Comparison of ENCODE assay signal across 15 mouse cellular contexts in genomic region chr9:91414007-91414661, GRCm38 (mm10). TPM values are rescaled to one million over a fixed set of nuclear protein-coding genes. Genes with fewer than 3 reads are reported as not detected.
DNase-seq lines count a peak whose midpoint lies in the region; ATAC-seq and TF ChIP-seq lines count a peak whose summit lies in the region.
"Had no signal": no experiment of that assay in that cellular context is flagged by ENCODE, and none has a peak within 500 bp of the region (broad histone marks: within the 10 kb centered on the region; RNA-seq: fewer than 3 reads in every experiment).

No protein-coding gene starts in this region.

- ATAC-seq in forebrain, postnatal 0 days, result peak; percentile 90
- ATAC-seq in midbrain, embryonic 11.5 days (ENCODE audit: low FRiP score), result peak; percentile 86
- peak; percentile 85 for ATAC-seq in neural tube, embryonic 15.5 days (ENCODE audit: low FRiP score)
- ATAC-seq in erythroblast, adult 5-6 weeks (replicated peaks; ENCODE audit: low FRiP score, poor library complexity, severe bottlenecking), result no peak
- ATAC-seq in heart, embryonic 11.5 days (replicated peaks; ENCODE audit: insufficient number of reproducible peaks, low FRiP score, low TSS enrichment), result no peak

- 3% methylated on average over 12 of the region's 12 CpGs for WGBS in forebrain, postnatal 0 days
- WGBS in midbrain, embryonic 11.5 days, result 0% methylated on average over 12 of the region's 12 CpGs
- WGBS in neural tube, embryonic 15.5 days, result 1% methylated on average over 12 of the region's 12 CpGs
- 1% methylated on average over 12 of the region's 12 CpGs for WGBS in heart, embryonic 11.5 days (ENCODE audit: insufficient replicate concordance)

- no peaks in the 10 kb centered on the region for H3K4me1 ChIP-seq in forebrain, postnatal 0 days (ENCODE audit: insufficient read depth)
- peaks cover 12% of the 10 kb centered on the region for H3K4me1 ChIP-seq in midbrain, embryonic 11.5 days (ENCODE audit: control insufficient read depth, insufficient read depth, low read length)
- peaks cover 7% of the 10 kb centered on the region for H3K4me1 ChIP-seq in neural tube, embryonic 15.5 days
- no peaks in the 10 kb centered on the region for H3K4me1 ChIP-seq in heart, embryonic 11.5 days (ENCODE audit: control insufficient read depth, insufficient read depth, low read length)
- H3K4me1 ChIP-seq: limb, embryonic 15.5 days had no signal

- H3K27ac ChIP-seq in forebrain, postnatal 0 days (ENCODE audit: low read depth, low read length), result no peak overlapping the region
- no peak overlapping the region for H3K27ac ChIP-seq in midbrain, embryonic 11.5 days (ENCODE audit: low read depth, low read length)
- 0 out of 2 replicates have a peak overlapping the region, but pooled peaks have one; percentile 41 for H3K27ac ChIP-seq in neural tube, embryonic 15.5 days (replicated peaks)
- no peak overlapping the region for H3K27ac ChIP-seq in heart, embryonic 11.5 days (ENCODE audit: low read depth, low read length)
- H3K27ac ChIP-seq: limb, embryonic 15.5 days had no signal

- H3K36me3 ChIP-seq in forebrain, postnatal 0 days (ENCODE audit: insufficient read depth), result no peaks in the 10 kb centered on the region
- H3K36me3 ChIP-seq in midbrain, embryonic 11.5 days (ENCODE audit: control insufficient read depth, insufficient read depth, low read length), result no peaks in the 10 kb centered on the region
- H3K36me3 ChIP-seq in neural tube, embryonic 15.5 days, result no peaks in the 10 kb centered on the region
- no peaks in the 10 kb centered on the region for H3K36me3 ChIP-seq in heart, embryonic 11.5 days (ENCODE audit: control insufficient read depth, insufficient read depth, low read length)
- H3K36me3 ChIP-seq: limb, embryonic 15.5 days had no signal

- no peak for TF ChIP-seq CTCF in forebrain, postnatal 0 days (IDR thresholded peaks at IDR 0.05; ENCODE audit: low read depth)

- H3K27me3 ChIP-seq in forebrain, postnatal 0 days (ENCODE audit: insufficient read depth, low read length), result peaks cover 60% of the 10 kb centered on the region
- peaks cover 69% of the 10 kb centered on the region for H3K27me3 ChIP-seq in midbrain, embryonic 11.5 days (ENCODE audit: control insufficient read depth, insufficient read depth, low read length)
- peaks cover 59% of the 10 kb centered on the region for H3K27me3 ChIP-seq in neural tube, embryonic 15.5 days (replicated peaks)
- peaks cover 61% of the 10 kb centered on the region for H3K27me3 ChIP-seq in heart, embryonic 11.5 days (ENCODE audit: control insufficient read depth, insufficient read depth, low read length)

- H3K4me2 ChIP-seq in forebrain, postnatal 0 days (ENCODE audit: low read depth), result peak overlapping the region; percentile 45
- H3K4me2 ChIP-seq in midbrain, embryonic 11.5 days, result peak overlapping the region; percentile 17
- peak overlapping the region; percentile 54 for H3K4me2 ChIP-seq in neural tube, embryonic 15.5 days
- H3K4me2 ChIP-seq in heart, embryonic 11.5 days, result no peak overlapping the region
- H3K4me2 ChIP-seq: limb, embryonic 15.5 days had no signal

- peak overlapping the region; percentile 19; the same call in 1 of the 2 replicates for H3K4me3 ChIP-seq in forebrain, postnatal 0 days (ENCODE audit: low read depth, low read length)
- H3K4me3 ChIP-seq in midbrain, embryonic 11.5 days (ENCODE audit: low read depth, low read length), result no peak overlapping the region
- H3K4me3 ChIP-seq in neural tube, embryonic 15.5 days (replicated peaks), result peak overlapping the region; percentile 24
- H3K4me3 ChIP-seq in heart, embryonic 11.5 days (ENCODE audit: low read depth, low read length), result no peak overlapping the region
- H3K4me3 ChIP-seq: limb, embryonic 15.5 days had no signal

- peak; percentile 63 for DNase-seq in left cerebral cortex, postnatal 4 days
- no peak for DNase-seq in left cerebral cortex, postnatal 36 days (ENCODE audit: low spot score in 2 of 2)
- peak; percentile 72 for DNase-seq in forebrain, postnatal 0 days
- DNase-seq in midbrain, embryonic 11.5 days (ENCODE audit: low spot score, missing footprints), result peak; percentile 94
- DNase-seq in layer of hippocampus, adult 9-11 months, result no peak
- DNase-seq: B cell, adult 2 months; heart, postnatal 4 days had no signal

- no peak overlapping the region for H3K9ac ChIP-seq in forebrain, postnatal 0 days
- H3K9ac ChIP-seq in midbrain, embryonic 11.5 days (ENCODE audit: low read length), result no peak overlapping the region
- no peak overlapping the region for H3K9ac ChIP-seq in neural tube, embryonic 15.5 days (replicated peaks)
- no peak overlapping the region for H3K9ac ChIP-seq in heart, embryonic 11.5 days (ENCODE audit: low read depth, low read length)
- H3K9ac ChIP-seq: limb, embryonic 15.5 days had no signal

- no peaks in the 10 kb centered on the region for H3K9me3 ChIP-seq in forebrain, postnatal 0 days (ENCODE audit: low read length)
- H3K9me3 ChIP-seq in midbrain, embryonic 11.5 days (ENCODE audit: control insufficient read depth, low read length), result no peaks in the 10 kb centered on the region
- H3K9me3 ChIP-seq in neural tube, embryonic 15.5 days (replicated peaks), result no peaks in the 10 kb centered on the region
- no peaks in the 10 kb centered on the region for H3K9me3 ChIP-seq in heart, embryonic 11.5 days (replicated peaks; ENCODE audit: control insufficient read depth, low read length)
- H3K9me3 ChIP-seq: limb, embryonic 15.5 days had no signal

- intact Hi-C loops in left cerebral cortex, postnatal 4 days (cut with DNase I), result no loop called here
- intact Hi-C loops in left cerebral cortex, postnatal 36 days (cut with DNase I), result no loop called here

RNA-seq across cellular contexts. Expression of gene Zic1, which starts 48.5 kb away (rescaled TPM):
- total RNA-seq in left cerebral cortex, postnatal 4 days (2021), result 10 to 100 TPM; 21.4 to 28.8 TPM
- total RNA-seq in left cerebral cortex, postnatal 36 days (2021), result 10 to 100 TPM in 1 of 2 experiments, 1 to 10 TPM in 1; 7.2 to 15.3 TPM
- total RNA-seq in forebrain, postnatal 0 days (2014; rRNA removed), result 65.4 and 127 TPM in 2 replicates
- polyA plus RNA-seq in forebrain, postnatal 0 days (2015; fragmentation: Nextera tagmentation; extraction: Ambion mirVana), result 4.4 and 8.9 TPM in 2 replicates
- polyA plus RNA-seq in midbrain, embryonic 11.5 days (2014; fragmentation: Nextera tagmentation; extraction: Ambion mirVana), result 13.7 and 14.8 TPM in 2 replicates
- 9.7 and 13.2 TPM in 2 replicates for polyA plus RNA-seq in neural tube, embryonic 15.5 days (2015; fragmentation: Nextera tagmentation; extraction: Ambion mirVana)
- not detected in 2 replicates for total RNA-seq in erythroblast, adult 5-6 weeks (2015; ENCODE audit: low replicate concordance)
- total RNA-seq in erythroblast, adult 5-6 weeks (2017; ENCODE audit: low replicate concordance), result not detected in 2 replicates
- polyA plus RNA-seq in heart, embryonic 11.5 days (2014; fragmentation: Nextera tagmentation; extraction: Ambion mirVana), result 0.07 TPM in 1 of 2 replicates, not detected in the other
- total RNA-seq: heart, postnatal 4 days; MEL had no signal
- polyA plus RNA-seq: kidney, embryonic 16.5 days; lung, embryonic 16.5 days; stomach, embryonic 14.5 days had no signal

RNA-seq across cellular contexts. Expression of gene Zic4, which starts 51.9 kb away (rescaled TPM):
- 1 to 10 TPM; 9.4 to 10.0 TPM for total RNA-seq in left cerebral cortex, postnatal 4 days (2021)
- 1 to 10 TPM; 2.8 to 4.7 TPM for total RNA-seq in left cerebral cortex, postnatal 36 days (2021)
- total RNA-seq in forebrain, postnatal 0 days (2014; rRNA removed), result 44.3 and 99.2 TPM in 2 replicates
- polyA plus RNA-seq in forebrain, postnatal 0 days (2015; fragmentation: Nextera tagmentation; extraction: Ambion mirVana), result 24.7 and 48.1 TPM in 2 replicates
- 41.7 and 42.5 TPM in 2 replicates for polyA plus RNA-seq in midbrain, embryonic 11.5 days (2014; fragmentation: Nextera tagmentation; extraction: Ambion mirVana)
- 28.3 and 44.9 TPM in 2 replicates for polyA plus RNA-seq in neural tube, embryonic 15.5 days (2015; fragmentation: Nextera tagmentation; extraction: Ambion mirVana)
- total RNA-seq in erythroblast, adult 5-6 weeks (2015; ENCODE audit: low replicate concordance), result not detected in 2 replicates
- total RNA-seq in erythroblast, adult 5-6 weeks (2017; ENCODE audit: low replicate concordance), result 0.28 TPM in 1 of 2 replicates, not detected in the other
- polyA plus RNA-seq in heart, embryonic 11.5 days (2014; fragmentation: Nextera tagmentation; extraction: Ambion mirVana), result 0.23 TPM in 1 of 2 replicates, not detected in the other
- total RNA-seq: heart, postnatal 4 days; MEL had no signal
- polyA plus RNA-seq: kidney, embryonic 16.5 days; lung, embryonic 16.5 days; stomach, embryonic 14.5 days had no signal

Comparison
In these comparisons a context has a peak if more than half of its experiments do, and no peak if none do; other contexts are left out.
1. DNase-seq: peak in left cerebral cortex, postnatal 4 days (single experiment), forebrain, postnatal 0 days (single experiment) and midbrain, embryonic 11.5 days (single experiment); none in left cerebral cortex, postnatal 36 days (0 of 2) and layer of hippocampus, adult 9-11 months (single experiment).
2. ATAC-seq: peak in forebrain, postnatal 0 days (single experiment), midbrain, embryonic 11.5 days (single experiment) and neural tube, embryonic 15.5 days (single experiment); none in erythroblast, adult 5-6 weeks (single experiment) and heart, embryonic 11.5 days (single experiment).
3. H3K4me3 ChIP-seq: peak in forebrain, postnatal 0 days (single experiment) and neural tube, embryonic 15.5 days (single experiment); none in midbrain, embryonic 11.5 days (single experiment) and heart, embryonic 11.5 days (single experiment).
4. RNA of gene Zic1, which starts 48.5 kb away (total RNA-seq): 65.4 to 127 TPM in forebrain, postnatal 0 days, 21.4 to 28.8 TPM in left cerebral cortex, postnatal 4 days and 7.2 to 15.3 TPM in left cerebral cortex, postnatal 36 days; not detected in erythroblast, adult 5-6 weeks; every median in the first group is over 4 times any median in the second.